Mouse (Mus musculus) ovary, postnatal 36 days (tissue): ENCODE results near the gene Pspc1.

ENCODE experiments used
- DNase-seq: peaks from one replicate; pipeline ENCODE4 v3.0.0; 2022; ENCODE audit warnings: low spot score, mixed read lengths

Gene Pspc1

GRCm38 (mm10) chr14:56697836-56698235 is 80.3 kb downstream of the Pspc1 start:
- DNase-seq = no peak

DNA sequence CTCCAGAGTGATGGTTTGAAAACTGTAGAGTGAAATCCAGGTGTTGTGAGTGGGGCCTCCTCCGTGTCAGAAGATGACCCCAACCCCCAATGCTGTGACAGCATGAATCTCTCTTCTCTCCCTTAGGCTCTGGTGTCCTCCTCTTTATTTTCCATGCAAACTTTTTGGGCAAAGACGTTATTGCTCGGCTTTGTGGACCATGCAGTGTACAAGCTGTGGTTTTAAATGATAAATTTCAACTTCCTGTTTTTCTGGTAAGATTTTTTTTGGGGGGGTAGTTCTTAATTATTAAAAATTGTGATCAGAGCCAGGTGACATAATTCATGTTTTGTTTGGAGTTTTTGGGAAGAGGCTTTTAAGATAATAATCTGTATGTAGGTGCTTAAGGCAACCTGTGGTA is 82.6 kb downstream of the Pspc1 start:
- no peak for DNase-seq

GRCm38 (mm10) chr14:56689766-56690165 is 88.3 kb downstream of the Pspc1 start:
- DNase-seq = no peak

DNA sequence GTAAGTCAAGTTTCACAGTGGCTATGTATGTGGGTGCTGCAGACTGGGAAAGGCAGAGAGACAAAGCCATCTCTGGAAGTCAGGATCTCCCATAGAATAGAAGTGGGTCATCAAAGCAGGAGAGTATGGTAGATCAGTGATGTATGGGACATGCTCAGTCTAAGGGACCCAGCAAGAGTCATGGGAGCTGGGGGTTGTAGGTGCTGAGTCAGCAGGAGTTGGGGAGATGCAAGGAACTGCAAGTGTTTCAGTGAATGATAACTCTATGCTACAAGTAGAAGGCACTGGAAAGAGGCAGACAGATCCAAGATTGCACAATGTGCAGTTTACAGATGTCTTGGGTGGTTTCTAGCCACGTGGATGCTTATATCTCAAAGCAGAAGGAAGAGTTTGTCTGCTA is 89.0 kb downstream of the Pspc1 start:
- DNase-seq = no peak

GRCm38 (mm10) chr14:56685426-56685825 is 92.7 kb downstream of the Pspc1 start:
- DNase-seq = no peak
